Mouse (Mus musculus): ENCODE results near the gene Foxi2.

- TF ChIP-seq CTCF (IDR thresholded peaks at IDR 0.05; ENCODE audit: borderline replicate concordance, extremely low read depth, insufficient read depth, insufficient read length) (no peak), POLR2A (IDR thresholded peaks at IDR 0.05; ENCODE audit: borderline replicate concordance, extremely low read depth, insufficient read depth, insufficient read length, poor library complexity, severe bottlenecking) (no peak)
Measured at GRCm38 (mm10) chr7:135410237-135410965, at the start of gene Foxi2.

Data from brain, embryonic 14.5 days (tissue).